Mouse (Mus musculus): ENCODE data around the gene Gsk3a. TPM values are rescaled to one million over a fixed set of nuclear protein-coding genes. Genes with fewer than 3 reads are reported as not detected.
A peak's percentile ranks its signal among the peaks of the same experiment; 100 is the strongest.

Gene Gsk3a
- polyA plus RNA-seq, 1 experiment: 226 TPM

- no peak for TF ChIP-seq CTCF (IDR thresholded peaks at IDR 0.05; ENCODE audit: borderline replicate concordance, insufficient read depth, low read depth, low read length)
- WGBS: 79% methylated on average over 4 of the region's 4 CpGs
- Histone ChIP-seq H3K27ac (ENCODE audit: insufficient read depth, low read length) (no peak overlapping the region; the same call in 1 of the 2 replicates), H3K27me3 (ENCODE audit: control insufficient read depth, insufficient read depth, low read length) (no peaks in the 10 kb centered on the region), H3K4me1 (ENCODE audit: control insufficient read depth, insufficient read depth, low read length) (peaks cover 31% of the 10 kb centered on the region), H3K4me3 (replicated peaks; ENCODE audit: insufficient read depth, low read depth, low read length) (no peak overlapping the region)
- DNase-seq: peak; percentile 16 to 24
Observed at GRCm38 (mm10) chr7:25277405-25277804, 39.8 kb upstream of the Gsk3a start.

- H3K27me3 ChIP-seq (ENCODE audit: control insufficient read depth, insufficient read depth, low read length): no peaks in the 10 kb centered on the region
- H3K4me3 ChIP-seq (replicated peaks; ENCODE audit: insufficient read depth, low read depth, low read length): no peak overlapping the region
- WGBS: 57% methylated on average over 9 of the region's 9 CpGs
- H3K4me1 ChIP-seq (ENCODE audit: control insufficient read depth, insufficient read depth, low read length): peaks cover 25% of the 10 kb centered on the region
- DNase-seq: peak; percentile 12 to 25
- H3K27ac ChIP-seq (ENCODE audit: insufficient read depth, low read length): 0 out of 2 replicates have a peak overlapping the region, but pooled peaks have one; percentile 2
- TF ChIP-seq POLR2A (IDR thresholded peaks at IDR 0.05; ENCODE audit: borderline replicate concordance, insufficient read depth, low read length) (no peak), CTCF (IDR thresholded peaks at IDR 0.05; ENCODE audit: borderline replicate concordance, insufficient read depth, low read depth, low read length) (no peak)
Observed at GRCm38 (mm10) chr7:25275555-25276298, 38.1 kb upstream of the Gsk3a start.

GRCm38 (mm10) chr7:25274996-25275395 lies 37.3 kb upstream of the Gsk3a start:
- peak in 1 of 2 experiments; percentile 7 for DNase-seq
- WGBS: 64% methylated on average over 3 of the region's 3 CpGs
- no peak for TF ChIP-seq POLR2A (IDR thresholded peaks at IDR 0.05; ENCODE audit: borderline replicate concordance, insufficient read depth, low read length)
- no peak for TF ChIP-seq CTCF (IDR thresholded peaks at IDR 0.05; ENCODE audit: borderline replicate concordance, insufficient read depth, low read depth, low read length)
- Histone ChIP-seq H3K27ac (ENCODE audit: insufficient read depth, low read length) (no peak overlapping the region), H3K4me3 (replicated peaks; ENCODE audit: insufficient read depth, low read depth, low read length) (no peak overlapping the region), H3K27me3 (ENCODE audit: control insufficient read depth, insufficient read depth, low read length) (no peaks in the 10 kb centered on the region), H3K4me1 (ENCODE audit: control insufficient read depth, insufficient read depth, low read length) (peaks cover 24% of the 10 kb centered on the region)

- no peak overlapping the region for H3K27ac ChIP-seq (ENCODE audit: insufficient read depth, low read length)
- DNase-seq: no peak
- no peak overlapping the region for H3K4me3 ChIP-seq (replicated peaks; ENCODE audit: insufficient read depth, low read depth, low read length)
- peaks cover 27% of the 10 kb centered on the region for H3K4me1 ChIP-seq (ENCODE audit: control insufficient read depth, insufficient read depth, low read length)
- no peaks in the 10 kb centered on the region for H3K27me3 ChIP-seq (ENCODE audit: control insufficient read depth, insufficient read depth, low read length)
- no peak for TF ChIP-seq CTCF (IDR thresholded peaks at IDR 0.05; ENCODE audit: borderline replicate concordance, insufficient read depth, low read depth, low read length)
- TF ChIP-seq POLR2A (IDR thresholded peaks at IDR 0.05; ENCODE audit: borderline replicate concordance, insufficient read depth, low read length): no peak
- WGBS: 63% methylated on average over 5 of the region's 5 CpGs
Observed at GRCm38 (mm10) chr7:25274571-25274970, 36.9 kb upstream of the Gsk3a start.

- H3K4me1 ChIP-seq (ENCODE audit: control insufficient read depth, insufficient read depth, low read length): peaks cover 32% of the 10 kb centered on the region
- 75% methylated on average over 22 of the region's 22 CpGs for WGBS
Observed at GRCm38 (mm10) chr7:25273259-25274241, 35.9 kb upstream of the Gsk3a start.

DNA sequence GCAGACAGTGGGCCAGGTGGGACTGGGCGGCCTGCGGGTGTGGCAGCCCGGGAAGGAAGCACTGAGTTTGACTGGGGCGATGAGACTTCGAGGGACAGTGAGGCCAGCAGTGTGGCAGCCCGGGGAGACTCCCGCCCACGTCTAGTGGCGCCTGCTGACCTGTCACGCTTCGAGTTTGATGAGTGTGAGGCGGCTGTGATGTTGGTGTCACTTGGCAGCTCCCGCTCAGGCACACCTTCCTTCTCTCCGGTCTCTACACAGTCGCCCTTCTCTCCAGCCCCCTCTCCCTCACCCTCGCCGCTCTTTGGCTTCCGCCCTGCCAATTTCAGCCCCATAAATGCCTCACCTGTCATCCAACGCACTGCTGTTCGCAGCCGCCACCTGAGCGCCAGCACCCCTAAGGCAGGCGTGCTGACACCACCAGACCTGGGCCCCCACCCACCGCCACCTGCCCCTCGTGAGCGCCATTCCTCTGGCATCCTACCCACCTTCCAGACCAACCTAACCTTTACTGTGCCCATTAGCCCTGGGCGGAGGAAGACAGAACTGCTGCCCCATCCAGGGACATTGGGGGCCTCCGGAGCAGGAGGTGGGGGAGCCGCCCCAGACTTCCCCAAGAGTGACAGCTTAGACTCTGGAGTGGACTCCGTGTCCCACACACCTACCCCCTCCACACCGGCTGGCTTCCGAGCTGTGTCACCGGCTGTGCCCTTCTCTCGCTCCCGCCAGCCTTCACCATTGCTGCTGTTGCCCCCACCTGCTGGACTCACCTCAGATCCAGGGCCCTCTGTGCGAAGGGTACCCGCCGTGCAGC lies 35.0 kb upstream of the Gsk3a start:
- Histone ChIP-seq H3K4me3 (replicated peaks; ENCODE audit: insufficient read depth, low read depth, low read length) (no peak overlapping the region), H3K27ac (ENCODE audit: insufficient read depth, low read length) (no peak overlapping the region), H3K27me3 (ENCODE audit: control insufficient read depth, insufficient read depth, low read length) (no peaks in the 10 kb centered on the region), H3K4me1 (ENCODE audit: control insufficient read depth, insufficient read depth, low read length) (peaks cover 30% of the 10 kb centered on the region)
- WGBS: 80% methylated on average over 38 of the region's 38 CpGs
- TF ChIP-seq CTCF (IDR thresholded peaks at IDR 0.05; ENCODE audit: borderline replicate concordance, insufficient read depth, low read depth, low read length): no peak
- no peak for TF ChIP-seq POLR2A (IDR thresholded peaks at IDR 0.05; ENCODE audit: borderline replicate concordance, insufficient read depth, low read length)
- peak in 1 of 2 experiments; percentile 29 for DNase-seq

More at GRCm38 (mm10) chr7:25273259-25274241, 35.9 kb upstream of the Gsk3a start:
- Histone ChIP-seq H3K27me3 (ENCODE audit: control insufficient read depth, insufficient read depth, low read length) (no peaks in the 10 kb centered on the region), H3K27ac (ENCODE audit: insufficient read depth, low read length) (no peak overlapping the region), H3K4me3 (replicated peaks; ENCODE audit: insufficient read depth, low read depth, low read length) (no peak overlapping the region)
- DNase-seq: peak in 1 of 2 experiments; percentile 34
- TF ChIP-seq POLR2A (IDR thresholded peaks at IDR 0.05; ENCODE audit: borderline replicate concordance, insufficient read depth, low read length) (no peak), CTCF (IDR thresholded peaks at IDR 0.05; ENCODE audit: borderline replicate concordance, insufficient read depth, low read depth, low read length) (no peak)
